Mouse (Mus musculus) heart, embryonic 15.5 days (tissue): Measurements from ENCODE around the gene Adar. TPM values are rescaled to one million over a fixed set of nuclear protein-coding genes. Genes with fewer than 3 reads are reported as not detected.

Experiments used
- ATAC-seq: fragments of 200-750 bp; cut with Nextera tagmentation; replicated peaks from 2 replicates; pipeline ENCODE4 v1.8.0; 2017; ENCODE audit warnings: low read depth, moderate TSS enrichment; ENCODE audit not compliant: insufficient number of reproducible peaks, insufficient read depth, low FRiP score
- H3K27ac ChIP-seq: fragments of 300-500 bp; sonication (generic); 2 replicates; pipeline ENCODE4 v1.5.1; 2015; ENCODE audit warnings: mild to moderate bottlenecking, inconsistent platforms
- H3K27me3 ChIP-seq: fragments of 300-500 bp; sonication (generic); 2 replicates; pipeline ENCODE4 v1.6.1; 2015; ENCODE audit warnings: inconsistent platforms
- H3K36me3 ChIP-seq: fragments of 300-500 bp; sonication (generic); 2 replicates; pipeline ENCODE4 v1.6.1; 2015; ENCODE audit warnings: mild to moderate bottlenecking, inconsistent platforms
- H3K4me1 ChIP-seq: fragments of 300-500 bp; sonication (generic); replicated peaks from 2 replicates; pipeline ENCODE4 v1.6.1; 2015; ENCODE audit warnings: inconsistent platforms
- H3K4me2 ChIP-seq: fragments of 300-500 bp; sonication (generic); 2 replicates; pipeline ENCODE4 v1.6.1; 2015; ENCODE audit warnings: inconsistent platforms, mild to moderate bottlenecking, moderate library complexity
- H3K4me3 ChIP-seq: fragments of 300-500 bp; sonication (generic); 2 replicates; pipeline ENCODE4 v1.5.1; 2015; ENCODE audit warnings: mild to moderate bottlenecking, inconsistent platforms
- H3K9ac ChIP-seq: fragments of 300-500 bp; sonication (generic); 2 replicates; pipeline ENCODE4 v1.6.1; 2015; ENCODE audit warnings: mild to moderate bottlenecking, inconsistent platforms
- H3K9me3 ChIP-seq: fragments of 300-500 bp; sonication (generic); replicated peaks from 2 replicates; pipeline ENCODE4 v1.6.1; 2016; ENCODE audit warnings: inconsistent platforms
- WGBS: fragments of 180-500 bp; shearing (Covaris S2); methylation state at CpG from one replicate; pipeline ENCODE4 v1.1.7; 2015; ENCODE audit warnings: mixed read lengths; 5-methylcytosine and 5-hydroxymethylcytosine counted together
- polyA plus RNA-seq: library from polyadenylated mRNA; unstranded; fragments of >200 nt; fragmentation: Nextera tagmentation; extraction: Ambion mirVana; gene quantifications from 2 replicates; pipeline ENCODE4 v1.2.1, GENCODE M21; 2015

Gene Adar
- 6.1 and 9.3 TPM in 2 replicates for polyA plus RNA-seq

DNA sequence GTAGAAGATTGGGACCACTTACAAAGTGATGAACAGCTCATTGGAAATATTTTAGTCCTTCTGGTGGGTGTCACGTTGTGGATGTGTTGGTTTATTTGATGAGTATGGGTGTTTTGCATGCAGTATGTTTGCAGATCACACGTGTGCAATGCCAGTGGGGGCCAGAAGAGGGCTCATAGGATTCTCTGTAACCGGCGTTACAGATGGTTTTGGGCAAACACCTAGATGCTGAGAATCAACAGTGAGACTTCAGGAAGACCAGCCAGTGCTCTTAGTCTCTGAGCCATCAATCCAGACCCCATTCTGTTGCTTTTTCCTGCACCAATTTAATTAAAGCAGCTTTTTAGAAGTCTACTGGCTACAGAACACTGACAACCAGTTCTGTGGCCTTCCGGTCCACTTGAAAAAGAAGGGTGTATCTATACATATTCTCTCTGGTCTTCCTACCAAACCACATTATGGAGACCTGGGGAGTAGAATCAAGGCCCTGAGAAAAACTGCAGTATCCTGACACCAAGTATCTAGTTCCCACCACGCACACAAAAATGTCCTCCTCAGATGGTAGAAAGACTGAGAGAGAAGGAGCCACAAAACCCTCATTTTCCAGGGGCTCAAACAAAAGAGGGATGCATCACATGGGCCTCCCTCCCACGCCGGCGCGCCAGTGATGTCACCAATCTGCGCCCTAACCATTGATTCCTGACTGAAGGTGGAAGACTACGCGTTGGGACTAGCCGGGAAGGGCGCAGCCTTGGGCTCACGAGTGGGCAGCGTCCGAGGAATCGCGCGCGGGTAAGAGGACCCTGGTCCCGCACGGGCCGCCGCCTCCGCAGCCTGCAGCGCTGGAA is at the start of gene Adar:
TSS of gene Adar (plus strand) at position 664 of the 848 bp plus-strand sequence.
- H3K4me3 ChIP-seq, result peak within 1 kb of the TSS; percentile 79
- no peaks in the 10 kb centered on the region for H3K36me3 ChIP-seq
- peaks cover 18% of the 10 kb centered on the region for H3K4me1 ChIP-seq
- H3K9me3 ChIP-seq, result no peaks in the 10 kb centered on the region
- ATAC-seq, result peak; percentile 72; the same call in 1 of the 2 replicates
- 6% methylated on average over 27 of the region's 28 CpGs for WGBS
- peak within 1 kb of the TSS; percentile 92 for H3K4me2 ChIP-seq
- H3K27me3 ChIP-seq, result peaks cover 8% of the 10 kb centered on the region; the same call in 1 of the 2 replicates
- H3K9ac ChIP-seq, result peak within 1 kb of the TSS; percentile 79
- H3K27ac ChIP-seq, result peak within 1 kb of the TSS; percentile 88

DNA sequence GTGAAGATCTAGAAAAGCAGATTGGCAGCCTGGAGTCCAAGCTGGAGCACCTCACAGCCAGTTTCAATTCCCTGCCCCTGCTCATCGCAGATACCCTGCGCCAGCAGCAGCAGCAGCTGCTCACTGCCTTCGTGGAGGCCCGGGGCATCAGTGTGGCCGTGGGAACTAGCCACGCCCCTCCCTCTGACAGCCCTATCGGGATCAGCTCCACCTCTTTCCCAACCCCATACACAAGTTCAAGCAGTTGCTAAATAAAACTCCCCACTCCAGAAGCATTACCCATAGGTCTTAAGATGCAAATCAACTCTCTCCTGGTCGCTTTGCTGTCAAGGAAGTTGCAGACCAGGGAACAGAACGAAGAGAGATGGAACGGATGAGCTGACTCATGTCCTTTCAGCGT is 47.7 kb upstream of the Adar start:
- 8% methylated on average over 11 of the region's 11 CpGs for WGBS
- H3K36me3 ChIP-seq, result no peaks in the 10 kb centered on the region
- peak overlapping the region; percentile 5; the same call in 1 of the 2 replicates for H3K4me3 ChIP-seq
- peaks cover 22% of the 10 kb centered on the region for H3K4me1 ChIP-seq
- 0 out of 2 replicates have a peak overlapping the region, but pooled peaks have one; percentile 31 for H3K27ac ChIP-seq
- H3K27me3 ChIP-seq, result 0 out of 2 replicates have a peak, but pooled peaks cover 6% of the 10 kb centered on the region
- H3K9ac ChIP-seq, result peak overlapping the region; percentile 7; the same call in 1 of the 2 replicates
- peak; percentile 61; the same call in 1 of the 2 replicates for ATAC-seq
- no peaks in the 10 kb centered on the region for H3K9me3 ChIP-seq
- peak overlapping the region; percentile 56 for H3K4me2 ChIP-seq

DNA sequence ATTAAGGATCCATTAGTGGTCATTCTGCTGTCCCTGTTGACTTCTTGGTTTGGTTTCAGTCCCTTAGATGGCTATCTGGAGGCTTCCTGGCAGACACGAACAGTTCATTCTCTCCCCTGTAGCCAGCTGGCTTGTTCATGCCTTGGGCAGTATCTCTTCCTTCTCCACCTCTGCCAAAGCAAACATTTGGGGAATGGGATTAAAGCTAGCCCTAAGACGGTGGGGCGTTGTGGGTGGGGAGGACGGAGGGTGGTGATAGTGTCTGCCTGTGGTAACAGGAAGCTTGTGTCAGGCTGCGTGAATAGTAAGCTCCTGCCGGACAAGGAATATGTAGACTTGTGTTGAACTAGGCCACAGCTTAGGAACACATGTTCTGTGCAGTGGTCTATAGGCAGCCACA is 43.5 kb upstream of the Adar start:
- H3K27me3 ChIP-seq, result no peaks in the 10 kb centered on the region
- H3K9ac ChIP-seq, result no peak overlapping the region
- no peak overlapping the region for H3K4me3 ChIP-seq
- no peak overlapping the region for H3K27ac ChIP-seq
- H3K4me1 ChIP-seq, result peaks cover 25% of the 10 kb centered on the region
- H3K4me2 ChIP-seq, result no peak overlapping the region
- no peak; the same call in 1 of the 2 replicates for ATAC-seq
- no peaks in the 10 kb centered on the region for H3K9me3 ChIP-seq
- WGBS, result 39% methylated on average over 6 of the region's 6 CpGs
- H3K36me3 ChIP-seq, result no peaks in the 10 kb centered on the region

- WGBS, result 55% methylated on average over 12 of the region's 12 CpGs
- no peak for ATAC-seq
- Histone ChIP-seq H3K4me3 (no peak overlapping the region), H3K27me3 (no peaks in the 10 kb centered on the region), H3K36me3 (no peaks in the 10 kb centered on the region), H3K9ac (no peak overlapping the region), H3K4me1 (peaks cover 14% of the 10 kb centered on the region), H3K4me2 (no peak overlapping the region), H3K27ac (no peak overlapping the region), H3K9me3 (no peaks in the 10 kb centered on the region)
These were observed 42.1 kb upstream of the Adar start for GRCm38 (mm10) chr3:89672573-89673317.

GRCm38 (mm10) chr3:89677617-89678016 is 37.2 kb upstream of the Adar start:
- Histone ChIP-seq H3K27me3 (peaks cover 15% of the 10 kb centered on the region), H3K4me1 (peaks cover 6% of the 10 kb centered on the region), H3K4me3 (no peak overlapping the region), H3K9ac (no peak overlapping the region), H3K36me3 (no peaks in the 10 kb centered on the region), H3K4me2 (no peak overlapping the region), H3K27ac (no peak overlapping the region), H3K9me3 (no peaks in the 10 kb centered on the region)
- WGBS, result 80% methylated on average over 5 of the region's 5 CpGs
- no peak for ATAC-seq

DNA sequence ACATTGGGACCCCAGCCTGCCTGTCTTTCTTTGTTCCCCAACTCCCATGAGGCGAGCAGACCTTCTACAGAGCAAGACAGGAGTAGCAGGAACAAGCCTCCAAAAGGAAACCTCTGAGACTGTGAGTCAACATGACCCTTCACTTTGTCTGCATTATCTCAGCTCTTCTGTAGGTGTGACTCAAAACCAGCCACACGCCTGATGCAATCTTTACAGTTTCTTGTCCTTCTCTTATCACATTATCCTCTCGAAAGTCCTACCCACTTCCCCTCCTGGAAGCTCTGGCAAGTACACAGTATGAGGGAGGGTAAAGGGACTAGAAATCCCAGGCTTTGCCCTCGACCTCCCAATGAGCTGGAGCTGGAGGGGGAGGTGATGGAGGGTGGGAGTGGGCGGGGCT is 28.8 kb upstream of the Adar start:
- ATAC-seq, result no peak
- Histone ChIP-seq H3K4me3 (no peak overlapping the region), H3K27ac (no peak overlapping the region), H3K36me3 (no peaks in the 10 kb centered on the region), H3K4me2 (no peak overlapping the region), H3K9me3 (no peaks in the 10 kb centered on the region), H3K27me3 (peaks cover 29% of the 10 kb centered on the region), H3K9ac (no peak overlapping the region), H3K4me1 (peaks cover 3% of the 10 kb centered on the region; the same call in 1 of the 2 replicates)
- 33% methylated on average over 5 of the region's 5 CpGs for whole genome bisulfite sequencing

DNA sequence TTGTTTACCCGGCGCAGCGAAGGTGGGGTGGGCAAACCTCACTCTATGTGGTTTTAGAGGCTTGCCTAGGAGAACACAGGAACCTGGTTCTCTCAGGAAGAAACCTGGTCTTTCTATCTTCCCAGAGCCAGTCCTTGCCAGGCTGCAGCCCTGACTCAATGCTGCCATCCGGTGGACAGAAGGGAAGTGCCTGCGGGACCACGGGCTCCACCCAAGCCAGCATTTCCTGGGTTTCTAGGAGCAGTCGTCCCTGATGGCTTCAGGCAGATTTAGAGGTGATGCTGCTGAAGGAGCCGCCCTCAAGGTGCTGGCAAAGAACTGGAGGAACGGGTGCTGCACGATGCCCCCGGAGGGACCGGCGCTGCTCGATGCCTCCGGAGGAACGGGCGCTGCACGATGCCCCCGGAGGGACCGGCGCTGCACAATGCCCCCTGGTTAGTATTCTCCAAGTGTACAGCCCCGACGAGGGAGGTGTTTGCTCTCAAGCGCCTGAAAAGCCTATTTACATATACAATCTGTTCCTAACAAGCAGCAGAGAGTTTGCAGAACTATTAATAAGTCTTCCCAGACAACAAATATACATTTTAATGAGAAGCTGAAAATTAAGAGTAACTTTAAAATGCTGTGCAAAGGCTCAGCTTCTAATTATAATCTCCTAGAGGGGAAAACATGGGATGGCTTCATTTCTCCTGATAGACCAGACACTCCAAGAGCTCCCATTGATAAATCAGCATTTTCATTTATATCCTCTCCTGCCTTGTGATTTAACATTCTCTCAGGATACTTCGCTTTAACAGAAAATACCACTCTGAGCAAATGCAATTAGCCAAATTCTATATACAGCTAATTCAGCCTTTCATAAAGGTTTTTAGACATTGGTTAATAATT is 25.9 kb upstream of the Adar start:
- 6% methylated on average over 25 of the region's 25 CpGs for whole genome bisulfite sequencing

GRCm38 (mm10) chr3:89691776-89692175 is 23.0 kb upstream of the Adar start:
- Histone ChIP-seq H3K4me3 (no peak overlapping the region), H3K27me3 (peaks cover 5% of the 10 kb centered on the region), H3K4me2 (no peak overlapping the region), H3K9me3 (no peaks in the 10 kb centered on the region), H3K4me1 (peaks cover 3% of the 10 kb centered on the region; the same call in 1 of the 2 replicates), H3K9ac (no peak overlapping the region), H3K27ac (no peak overlapping the region), H3K36me3 (no peaks in the 10 kb centered on the region)
- 60% methylated on average over 9 of the region's 9 CpGs for WGBS
- no peak for ATAC-seq

More for the DNA sequence above, 25.9 kb upstream of the Adar start:
- Histone ChIP-seq H3K27me3 (peaks cover 5% of the 10 kb centered on the region), H3K36me3 (no peaks in the 10 kb centered on the region), H3K9ac (peak overlapping the region; percentile 63), H3K4me1 (peaks cover 3% of the 10 kb centered on the region; the same call in 1 of the 2 replicates), H3K4me2 (peak overlapping the region; percentile 78), H3K9me3 (no peaks in the 10 kb centered on the region), H3K4me3 (peak overlapping the region; percentile 52), H3K27ac (no peak overlapping the region)
- ATAC-seq, result peak; percentile 66; the same call in 1 of the 2 replicates

DNA sequence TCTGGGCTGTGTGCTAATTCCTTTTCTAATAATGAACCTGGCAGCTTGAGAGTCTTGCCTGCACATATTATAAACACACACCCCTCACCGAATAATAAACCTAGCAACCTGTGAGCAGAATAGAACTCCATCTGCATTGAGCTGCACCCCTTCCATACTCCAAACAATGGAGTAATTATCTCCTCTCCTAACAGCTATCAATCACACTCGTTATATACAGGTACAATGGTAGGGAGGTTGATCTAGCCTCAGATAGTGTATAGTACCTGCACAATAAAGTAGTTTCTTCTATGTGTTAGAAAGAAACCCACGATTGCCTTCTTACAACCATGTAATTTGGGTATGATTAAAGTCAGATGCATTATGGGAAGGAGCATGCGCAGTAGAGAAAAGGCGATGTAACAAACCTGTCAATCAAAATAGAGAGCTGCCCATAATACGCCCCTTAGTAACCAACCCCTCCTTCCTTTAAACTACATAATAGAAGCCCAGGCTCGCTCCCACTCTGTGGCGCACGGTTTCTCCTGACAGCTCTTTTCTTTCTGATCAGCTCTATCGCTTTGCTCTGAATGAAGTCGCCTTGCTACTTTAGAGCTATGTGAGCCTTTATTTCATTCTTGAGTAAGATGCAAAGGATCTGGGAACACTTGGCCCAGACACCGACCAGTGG is 18.5 kb upstream of the Adar start:
- H3K27me3 ChIP-seq, result no peaks in the 10 kb centered on the region; the same call in 1 of the 2 replicates
- no peak overlapping the region for H3K4me2 ChIP-seq
- no peak overlapping the region for H3K27ac ChIP-seq
- no peak for ATAC-seq
- H3K36me3 ChIP-seq, result no peaks in the 10 kb centered on the region
- H3K4me3 ChIP-seq, result no peak overlapping the region
- no peaks in the 10 kb centered on the region for H3K4me1 ChIP-seq
- WGBS, result 81% methylated on average over 12 of the region's 12 CpGs
- no peaks in the 10 kb centered on the region for H3K9me3 ChIP-seq
- no peak overlapping the region for H3K9ac ChIP-seq

- WGBS, result 80% methylated on average over 1 of the region's 1 CpGs
- Histone ChIP-seq H3K9ac (no peak overlapping the region), H3K9me3 (no peaks in the 10 kb centered on the region)
These were observed 15.9 kb upstream of the Adar start for GRCm38 (mm10) chr3:89698958-89699357.

More at GRCm38 (mm10) chr3:89698958-89699357, 15.9 kb upstream of the Adar start:
- no peak overlapping the region for H3K4me3 ChIP-seq
- ATAC-seq, result no peak
- H3K36me3 ChIP-seq, result no peaks in the 10 kb centered on the region
- no peak overlapping the region for H3K4me2 ChIP-seq
- no peaks in the 10 kb centered on the region for H3K27me3 ChIP-seq
- H3K4me1 ChIP-seq, result no peaks in the 10 kb centered on the region
- H3K27ac ChIP-seq, result no peak overlapping the region
